Mouse (Mus musculus) midbrain, embryonic 16.5 days (tissue): ENCODE measurements at regions not wholly inside any gene's neighbourhood (a gene's known extent, or its start where the extent isn't known, plus 50 kb on each side); places are given as distances from the start of the nearest gene placed in this dataset.
A peak's percentile ranks its signal among the peaks of the same experiment; 100 is the strongest.
"Not testable (repeated sequence)": the region's sequence is repeated elsewhere in the genome, so short reads cannot be mapped to it uniquely, and the experiment has no call there.

ENCODE experiments used
- ATAC-seq: fragments of 200-750 bp; cut with Nextera tagmentation; 2 replicates; pipeline ENCODE4 v1.8.0; 2017; ENCODE audit warnings: moderate TSS enrichment
- H3K27ac ChIP-seq: fragments of 300-500 bp; sonication (generic); 2 replicates; pipeline ENCODE4 v1.5.1; 2014; ENCODE audit warnings: mild to moderate bottlenecking, low read length, mixed read lengths
- H3K27me3 ChIP-seq: fragments of 300-500 bp; sonication (generic); 2 replicates; pipeline ENCODE4 v1.6.1; 2014; ENCODE audit warnings: low read depth, low read length, mixed read lengths; ENCODE audit not compliant: control insufficient read depth, insufficient read depth
- H3K36me3 ChIP-seq: fragments of 300-500 bp; sonication (generic); 2 replicates; pipeline ENCODE4 v1.6.1; 2014; ENCODE audit warnings: mild to moderate bottlenecking, low read length, moderate library complexity, mixed read lengths; ENCODE audit not compliant: control insufficient read depth, insufficient read depth
- H3K4me1 ChIP-seq: fragments of 300-500 bp; sonication (generic); 2 replicates; pipeline ENCODE4 v1.6.1; 2014; ENCODE audit warnings: mild to moderate bottlenecking, low read length, mixed read lengths; ENCODE audit not compliant: control insufficient read depth, insufficient read depth
- H3K4me2 ChIP-seq: fragments of 300-500 bp; sonication (generic); 2 replicates; pipeline ENCODE4 v1.6.1; 2014; ENCODE audit warnings: mild to moderate bottlenecking, low read length, mixed read lengths
- H3K4me3 ChIP-seq: fragments of 300-500 bp; sonication (generic); 2 replicates; pipeline ENCODE4 v1.5.1; 2014; ENCODE audit warnings: low read depth, mild to moderate bottlenecking, low read length, moderate library complexity, mixed read lengths
- H3K9ac ChIP-seq: fragments of 300-500 bp; sonication (generic); 2 replicates; pipeline ENCODE4 v1.6.1; 2014; ENCODE audit warnings: low read depth, low read length, mixed read lengths
- H3K9me3 ChIP-seq: fragments of 300-500 bp; sonication (generic); replicated peaks from 2 replicates; pipeline ENCODE4 v1.6.1; 2014; ENCODE audit warnings: mild to moderate bottlenecking, low read length, mixed read lengths; ENCODE audit not compliant: control insufficient read depth, poor library complexity, severe bottlenecking
- WGBS: fragments of 180-500 bp; shearing (Covaris S2); extraction: QIAGEN DNeasy Blood & Tissue Kit; methylation state at CpG from one replicate; pipeline ENCODE4 v1.1.7; 2014; 5-methylcytosine and 5-hydroxymethylcytosine counted together

- Histone ChIP-seq H3K4me2 (no peak overlapping the region), H3K9ac (no peak overlapping the region), H3K27me3 (no peaks in the 10 kb centered on the region), H3K4me1 (peaks cover 6% of the 10 kb centered on the region; the same call in 1 of the 2 replicates), H3K9me3 (no peaks in the 10 kb centered on the region), H3K27ac (no peak overlapping the region), H3K4me3 (no peak overlapping the region), H3K36me3 (no peaks in the 10 kb centered on the region)
- WGBS, result 73% methylated on average over 6 of the region's 6 CpGs
- ATAC-seq, result no peak
These were observed 125.6 kb downstream of the Gm11077 start for GRCm38 (mm10) chr6:140854691-140855090.

GRCm38 (mm10) chr6:140856468-140857117 is 127.5 kb downstream of the Gm11077 start:
- peak; percentile 56 for ATAC-seq
- Histone ChIP-seq H3K36me3 (no peaks in the 10 kb centered on the region), H3K4me3 (peak overlapping the region; percentile 22), H3K27ac (no peak overlapping the region), H3K4me2 (peak overlapping the region; percentile 49), H3K4me1 (peaks cover 6% of the 10 kb centered on the region; the same call in 1 of the 2 replicates), H3K9ac (no peak overlapping the region; the same call in 1 of the 2 replicates), H3K9me3 (no peaks in the 10 kb centered on the region), H3K27me3 (no peaks in the 10 kb centered on the region)
- WGBS, result 24% methylated on average over 14 of the region's 14 CpGs

- WGBS, result 25% methylated on average over 18 of the region's 18 CpGs
These were observed 128.1 kb downstream of the Gm11077 start for GRCm38 (mm10) chr6:140857118-140857746.

GRCm38 (mm10) chr6:140869523-140869922 is 140.4 kb downstream of the Gm11077 start:
- not testable (repeated sequence) for ATAC-seq, H3K27ac ChIP-seq, H3K9ac ChIP-seq, H3K27me3 ChIP-seq, H3K9me3 ChIP-seq, H3K36me3 ChIP-seq, H3K4me2 ChIP-seq, H3K4me3 ChIP-seq, H3K4me1 ChIP-seq
- WGBS, result 97% methylated on average over 7 of the region's 16 CpGs

More at GRCm38 (mm10) chr6:140857118-140857746, 128.1 kb downstream of the Gm11077 start:
- Histone ChIP-seq H3K36me3 (no peaks in the 10 kb centered on the region), H3K27ac (no peak overlapping the region), H3K27me3 (no peaks in the 10 kb centered on the region), H3K4me2 (peak overlapping the region; percentile 49), H3K4me1 (peaks cover 6% of the 10 kb centered on the region; the same call in 1 of the 2 replicates), H3K4me3 (peak overlapping the region; percentile 22), H3K9me3 (no peaks in the 10 kb centered on the region), H3K9ac (no peak overlapping the region)
- ATAC-seq, result peak; percentile 55; the same call in 1 of the 2 replicates

GRCm38 (mm10) chr6:140874831-140875230 is 145.7 kb downstream of the Gm11077 start:
- no peak overlapping the region for H3K4me2 ChIP-seq
- no peaks in the 10 kb centered on the region for H3K27me3 ChIP-seq
- no peak overlapping the region for H3K27ac ChIP-seq
- H3K36me3 ChIP-seq, result no peaks in the 10 kb centered on the region
- no peaks in the 10 kb centered on the region for H3K9me3 ChIP-seq
- no peak overlapping the region for H3K4me3 ChIP-seq
- H3K4me1 ChIP-seq, result no peaks in the 10 kb centered on the region
- H3K9ac ChIP-seq, result no peak overlapping the region
- 77% methylated on average over 3 of the region's 3 CpGs for WGBS
- no peak for ATAC-seq

- H3K36me3 ChIP-seq, result no peaks in the 10 kb centered on the region
- H3K4me1 ChIP-seq, result no peaks in the 10 kb centered on the region
- no peaks in the 10 kb centered on the region for H3K27me3 ChIP-seq
- no peak for ATAC-seq
- H3K27ac ChIP-seq, result no peak overlapping the region
- H3K4me2 ChIP-seq, result no peak overlapping the region
- H3K9ac ChIP-seq, result no peak overlapping the region
- H3K9me3 ChIP-seq, result no peaks in the 10 kb centered on the region
- no peak overlapping the region for H3K4me3 ChIP-seq
These were observed 154.6 kb downstream of the Gm11077 start for GRCm38 (mm10) chr6:140883651-140884050.

GRCm38 (mm10) chr6:140888610-140889009 is 159.5 kb downstream of the Gm11077 start:
- Histone ChIP-seq H3K27me3 (no peaks in the 10 kb centered on the region), H3K4me2 (no peak overlapping the region), H3K4me3 (no peak overlapping the region), H3K9me3 (no peaks in the 10 kb centered on the region), H3K4me1 (no peaks in the 10 kb centered on the region), H3K9ac (no peak overlapping the region), H3K36me3 (no peaks in the 10 kb centered on the region), H3K27ac (no peak overlapping the region)
- WGBS, result 80% methylated on average over 11 of the region's 11 CpGs
- no peak for ATAC-seq

- ATAC-seq, result no peak
- Histone ChIP-seq H3K27me3 (no peaks in the 10 kb centered on the region), H3K4me1 (peaks cover 3% of the 10 kb centered on the region), H3K9me3 (no peaks in the 10 kb centered on the region), H3K36me3 (no peaks in the 10 kb centered on the region), H3K4me3 (no peak overlapping the region), H3K9ac (no peak overlapping the region), H3K4me2 (no peak overlapping the region), H3K27ac (no peak overlapping the region)
- 75% methylated on average over 5 of the region's 5 CpGs for WGBS
These were observed 161.0 kb downstream of the Gm11077 start for GRCm38 (mm10) chr6:140890060-140890459.

GRCm38 (mm10) chr6:140890591-140890990 is 161.5 kb downstream of the Gm11077 start:
- WGBS, result 70% methylated on average over 2 of the region's 2 CpGs
- Histone ChIP-seq H3K27me3 (no peaks in the 10 kb centered on the region), H3K27ac (no peak overlapping the region), H3K4me3 (no peak overlapping the region), H3K9me3 (no peaks in the 10 kb centered on the region), H3K9ac (no peak overlapping the region), H3K36me3 (no peaks in the 10 kb centered on the region), H3K4me1 (peaks cover 3% of the 10 kb centered on the region), H3K4me2 (no peak overlapping the region)
- no peak for ATAC-seq
